Mouse (Mus musculus) liver, embryonic 18 days (tissue): Measurements from ENCODE around the gene Nfat5. TPM values are rescaled to one million over a fixed set of nuclear protein-coding genes. Genes with fewer than 3 reads are reported as not detected.

Experiments used
- polyA plus RNA-seq: library from polyadenylated mRNA; depleted of rRNA; stranded (reverse); fragments of >200 nt; gene quantifications from 2 replicates; pipeline ENCODE4 v1.2.3, GENCODE M21; 2012; rRNA removed

The Nfat5 gene
- 6.9 and 8.4 TPM in 2 replicates for polyA plus RNA-seq

GRCm38 (mm10) chr8:107292928-107293601 lies at the start of gene Nfat5:
Gene Nfat5 (plus strand): TSS chr8:107293470.

GRCm38 (mm10) chr8:107403038-107403781 lies 109.9 kb downstream of the Nfat5 start, which contains the start of gene Nqo1:
Gene Nqo1 (minus strand): TSS chr8:107403206.

GRCm38 (mm10) chr8:107424597-107425229 lies 131.4 kb downstream of the Nfat5 start, which contains the start of gene Nob1:
Gene Nob1 (minus strand): TSS chr8:107425051.

Other genes starting within 250 kb of the Nfat5 start
- gene Pdf, start 244.9 kb upstream of the Nfat5 start, polyA plus RNA-seq, result 10.5 and 11.7 TPM in 2 replicates
- 17.1 and 17.2 TPM in 2 replicates for gene Cog8, start 236.8 kb upstream of the Nfat5 start, polyA plus RNA-seq
- gene Nip7, start 236.6 kb upstream of the Nfat5 start, polyA plus RNA-seq, result 20.0 and 23.8 TPM in 2 replicates
- gene Tmed6, start 227.8 kb upstream of the Nfat5 start, polyA plus RNA-seq, result 1.3 and 1.4 TPM in 2 replicates
- 7.0 and 7.8 TPM in 2 replicates for gene Terf2, start 196.9 kb upstream of the Nfat5 start, polyA plus RNA-seq
- gene Cyb5b, start 142.8 kb upstream of the Nfat5 start, polyA plus RNA-seq, result 25.6 and 33.2 TPM in 2 replicates
- gene Nqo1, start 109.7 kb downstream of the Nfat5 start, polyA plus RNA-seq, result 4.0 and 5.7 TPM in 2 replicates
- gene Nob1, start 131.6 kb downstream of the Nfat5 start, polyA plus RNA-seq, result 23.2 and 24.2 TPM in 2 replicates
- gene Wwp2, start 142.9 kb downstream of the Nfat5 start, polyA plus RNA-seq, result 12.4 and 13.8 TPM in 2 replicates